Mouse (Mus musculus) ES-E14 (cell line): ENCODE results near the gene Arl4a.

Source experiments
- CHD2 ChIP-seq: IDR thresholded peaks from 2 replicates; pipeline ENCODE4 v1.6.1; 2014; ENCODE audit warnings: mild to moderate bottlenecking, low read depth, low read length, inconsistent platforms
- ZC3H11A ChIP-seq: IDR thresholded peaks from 2 replicates; pipeline ENCODE4 v1.6.1; 2012; ENCODE audit warnings: low read depth, mild to moderate bottlenecking, inconsistent platforms, low read length, borderline replicate concordance

DNA sequence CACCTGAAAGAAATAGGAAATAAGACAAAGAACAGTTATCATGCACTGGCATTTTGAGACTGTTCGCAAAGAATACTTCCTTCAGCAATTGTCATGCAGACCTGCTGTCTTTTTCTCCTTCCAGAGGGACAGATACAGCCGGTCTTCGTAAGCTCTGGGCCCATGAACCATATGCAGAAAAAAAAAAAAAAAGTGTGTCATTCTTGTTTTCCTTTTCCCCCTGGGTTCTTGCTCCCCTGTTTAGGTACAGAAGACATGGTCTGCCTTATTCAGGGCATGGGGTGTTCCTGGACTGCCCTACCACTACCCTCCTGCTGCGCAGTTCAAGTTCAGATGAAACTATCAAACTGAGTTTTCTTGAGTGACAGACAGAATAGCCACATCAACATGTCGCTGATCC, 41.8 kb downstream of the Arl4a start:
- TF ChIP-seq CHD2: no peak
- TF ChIP-seq ZC3H11A: no peak
